Mouse (Mus musculus) hindbrain, postnatal 0 days (tissue): ENCODE data around the gene Mt1. TPM values are rescaled to one million over a fixed set of nuclear protein-coding genes. Genes with fewer than 3 reads are reported as not detected.

Experiments
- ATAC-seq: fragments of 200-750 bp; cut with Nextera tagmentation; 2 replicates; pipeline ENCODE4 v1.8.0; 2017; ENCODE audit warnings: mild to moderate bottlenecking, moderate TSS enrichment, moderate library complexity
- DNase-seq: peaks from one replicate; pipeline ENCODE4 v3.0.0-alpha.2; 2015; ENCODE audit warnings: low spot score
- H3K27ac ChIP-seq: fragments of 300-500 bp; sonication (generic); 2 replicates; pipeline ENCODE4 v1.5.1; 2014; ENCODE audit warnings: mild to moderate bottlenecking
- H3K27me3 ChIP-seq: fragments of 300-500 bp; sonication (generic); 2 replicates; pipeline ENCODE4 v1.6.1; 2014; ENCODE audit warnings: low read length, mixed read lengths; ENCODE audit not compliant: insufficient read depth
- H3K36me3 ChIP-seq: fragments of 300-500 bp; sonication (generic); 2 replicates; pipeline ENCODE4 v1.6.1; 2014; ENCODE audit warnings: low read length, mixed read lengths; ENCODE audit not compliant: insufficient read depth
- H3K4me1 ChIP-seq: fragments of 300-500 bp; sonication (generic); 2 replicates; pipeline ENCODE4 v1.6.1; 2014; ENCODE audit warnings: antibody characterized with exemption, low read length, mixed read lengths; ENCODE audit not compliant: insufficient read depth
- H3K4me2 ChIP-seq: fragments of 300-500 bp; sonication (generic); 2 replicates; pipeline ENCODE4 v1.6.1; 2014; ENCODE audit warnings: low read depth, mild to moderate bottlenecking, low read length, moderate library complexity, mixed read lengths
- H3K4me3 ChIP-seq: fragments of 300-500 bp; sonication (generic); 2 replicates; pipeline ENCODE4 v1.5.1; 2014; ENCODE audit warnings: low read length
- H3K9ac ChIP-seq: fragments of 300-500 bp; sonication (generic); replicated peaks from 2 replicates; pipeline ENCODE4 v1.6.1; 2014; ENCODE audit warnings: mild to moderate bottlenecking, low read length, moderate library complexity, mixed read lengths
- H3K9me3 ChIP-seq: fragments of 300-500 bp; sonication (generic); 2 replicates; pipeline ENCODE4 v1.6.1; 2016; ENCODE audit warnings: low read length, mixed read lengths
- CTCF ChIP-seq: IDR thresholded peaks from 2 replicates; pipeline ENCODE4 v1.5.1; 2016; ENCODE audit warnings: antibody characterized with exemption, control low read depth, low read depth
- WGBS: fragments of 180-500 bp; shearing (Covaris S2); extraction: QIAGEN DNeasy Blood & Tissue Kit; methylation state at CpG from one replicate; pipeline ENCODE4 v1.1.7; 2014; 5-methylcytosine and 5-hydroxymethylcytosine counted together
- polyA plus RNA-seq: library from polyadenylated mRNA; unstranded; fragments of >200 nt; fragmentation: Nextera tagmentation; extraction: Ambion mirVana; gene quantifications from 2 replicates; pipeline ENCODE4 v1.2.1, GENCODE M21; 2015
- total RNA-seq: library from RNA; depleted of rRNA; stranded (reverse); fragments of >200 nt; gene quantifications from 2 replicates; pipeline ENCODE4 v1.2.3, GENCODE M21; 2014

Gene Mt1
- total and polyA plus RNA-seq, 2 experiments from 2014 or later: 742 to 1,037 TPM

- no peak overlapping the region for H3K9ac ChIP-seq
- H3K4me2 ChIP-seq: no peak overlapping the region
- H3K9me3 ChIP-seq: no peaks in the 10 kb centered on the region
- H3K27ac ChIP-seq: no peak overlapping the region
- TF ChIP-seq CTCF: no peak
- ATAC-seq (no peak), DNase-seq (no peak)
- no peaks in the 10 kb centered on the region for H3K4me1 ChIP-seq
- H3K27me3 ChIP-seq: no peaks in the 10 kb centered on the region
- H3K36me3 ChIP-seq: no peaks in the 10 kb centered on the region
- no peak overlapping the region for H3K4me3 ChIP-seq
- WGBS: 68% methylated on average over 3 of the region's 3 CpGs
These were observed 25.2 kb downstream of the Mt1 start for GRCm38 (mm10) chr8:94204043-94204442.

DNA sequence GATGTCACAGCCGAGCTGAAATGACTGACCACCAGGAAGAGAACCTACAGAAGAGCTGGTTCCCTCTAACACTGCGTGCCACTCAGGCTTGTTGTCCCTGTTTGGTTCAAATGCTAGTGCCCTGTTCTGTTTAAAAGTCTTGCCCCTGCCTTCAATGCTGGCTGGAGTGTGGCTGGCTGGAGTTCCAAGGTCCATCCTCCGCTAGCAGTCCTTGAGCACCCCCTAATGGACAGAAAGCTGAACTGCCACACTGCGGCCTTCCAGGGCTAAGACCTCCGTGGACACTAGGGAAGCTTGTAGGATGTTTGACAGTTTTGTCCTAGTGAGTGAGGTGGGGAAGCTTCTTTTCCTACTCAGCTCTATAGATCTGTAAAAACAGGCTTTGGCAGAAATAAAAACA is 26.9 kb downstream of the Mt1 start:
- H3K4me1 ChIP-seq: no peaks in the 10 kb centered on the region

DNA sequence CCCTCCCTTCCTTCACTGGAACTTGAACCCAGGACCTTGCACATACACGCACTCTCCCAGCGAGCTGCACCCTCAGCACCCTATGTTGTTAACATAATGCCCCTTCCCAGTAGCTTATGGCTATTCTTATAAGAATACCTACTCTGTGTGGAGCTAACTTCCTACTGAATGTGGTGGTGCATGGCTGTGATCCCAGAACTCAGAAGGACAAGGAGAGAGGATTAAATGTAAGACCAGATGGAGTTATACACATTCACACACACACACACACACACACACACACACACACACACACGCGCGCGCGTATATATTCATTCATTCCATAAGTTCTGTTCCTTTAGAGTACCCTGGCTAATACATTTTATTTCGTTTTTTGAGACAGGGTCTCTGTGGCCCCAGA is 27.4 kb downstream of the Mt1 start:
- Histone ChIP-seq H3K9me3 (no peaks in the 10 kb centered on the region), H3K9ac (no peak overlapping the region), H3K4me2 (no peak overlapping the region), H3K27ac (no peak overlapping the region), H3K4me3 (no peak overlapping the region), H3K4me1 (no peaks in the 10 kb centered on the region), H3K36me3 (no peaks in the 10 kb centered on the region), H3K27me3 (no peaks in the 10 kb centered on the region)
- ATAC-seq: peak; percentile 13; the same call in 1 of the 2 replicates
- no peak for DNase-seq
- 81% methylated on average over 8 of the region's 8 CpGs for WGBS
- TF ChIP-seq CTCF: no peak

More for the DNA sequence above, 26.9 kb downstream of the Mt1 start:
- Histone ChIP-seq H3K36me3 (no peaks in the 10 kb centered on the region), H3K4me2 (no peak overlapping the region), H3K27ac (no peak overlapping the region), H3K27me3 (no peaks in the 10 kb centered on the region), H3K4me3 (no peak overlapping the region), H3K9ac (no peak overlapping the region), H3K9me3 (no peaks in the 10 kb centered on the region)
- DNase-seq: peak; percentile 85
- WGBS: 15% methylated on average over 5 of the region's 5 CpGs
- ATAC-seq: peak; percentile 88
- peak; percentile 96 for TF ChIP-seq CTCF

GRCm38 (mm10) chr8:94207491-94207890 is 28.6 kb downstream of the Mt1 start:
- Histone ChIP-seq H3K27me3 (no peaks in the 10 kb centered on the region), H3K27ac (no peak overlapping the region), H3K9me3 (no peaks in the 10 kb centered on the region), H3K4me2 (no peak overlapping the region), H3K4me3 (no peak overlapping the region), H3K4me1 (no peaks in the 10 kb centered on the region), H3K36me3 (no peaks in the 10 kb centered on the region), H3K9ac (no peak overlapping the region)
- no peak for TF ChIP-seq CTCF
- ATAC-seq (no peak), DNase-seq (no peak)
- WGBS: 66% methylated on average over 2 of the region's 2 CpGs

DNA sequence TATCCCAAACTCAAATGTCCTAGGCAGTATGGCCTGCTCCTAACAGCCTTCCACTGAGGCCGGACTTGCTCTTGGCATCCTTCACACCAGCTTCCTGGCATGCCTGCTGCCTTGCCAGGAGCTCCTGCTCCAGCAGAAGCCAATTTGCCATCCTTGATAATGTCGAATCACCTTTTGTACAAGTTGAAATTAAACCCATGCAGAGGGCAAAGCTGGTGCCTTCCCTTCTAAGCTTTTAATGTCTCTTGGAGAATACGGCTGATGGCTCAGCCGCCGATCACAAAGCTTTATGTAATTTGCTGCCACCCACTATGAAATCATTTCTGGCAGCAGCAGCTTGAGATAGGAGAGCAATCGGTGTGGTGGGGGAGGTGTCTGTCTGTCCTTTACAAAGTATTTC is 30.8 kb downstream of the Mt1 start:
- Histone ChIP-seq H3K4me1 (peaks cover 4% of the 10 kb centered on the region; the same call in 1 of the 2 replicates), H3K36me3 (no peaks in the 10 kb centered on the region), H3K4me2 (no peak overlapping the region), H3K27ac (no peak overlapping the region), H3K9me3 (no peaks in the 10 kb centered on the region), H3K27me3 (no peaks in the 10 kb centered on the region), H3K9ac (no peak overlapping the region), H3K4me3 (no peak overlapping the region)
- no peak for TF ChIP-seq CTCF
- 56% methylated on average over 6 of the region's 6 CpGs for WGBS
- ATAC-seq: no peak
- no peak for DNase-seq

DNA sequence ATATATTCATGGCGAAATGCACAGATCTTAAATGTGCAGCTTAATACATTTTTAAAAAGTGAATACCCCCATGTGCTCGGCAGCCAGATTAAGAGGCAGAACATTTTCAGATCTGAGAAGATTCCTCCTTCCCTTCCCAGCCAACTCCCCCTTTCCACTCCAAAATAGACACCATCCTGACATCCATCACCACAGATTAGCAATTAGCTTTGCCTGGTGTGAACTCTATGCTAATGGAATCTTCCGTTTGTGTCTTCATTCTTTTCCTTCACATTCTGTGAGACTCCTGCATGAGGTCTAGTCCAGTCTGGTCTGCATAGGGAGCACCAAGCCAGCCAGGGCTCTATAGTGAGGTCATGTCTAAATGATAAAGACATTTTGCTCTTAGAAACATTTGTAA is 31.3 kb downstream of the Mt1 start:
- WGBS: 55% methylated on average over 3 of the region's 3 CpGs
- peaks cover 6% of the 10 kb centered on the region for H3K4me1 ChIP-seq
- no peaks in the 10 kb centered on the region for H3K36me3 ChIP-seq
- no peaks in the 10 kb centered on the region for H3K9me3 ChIP-seq
- H3K27me3 ChIP-seq: no peaks in the 10 kb centered on the region
- TF ChIP-seq CTCF: no peak
- no peak overlapping the region for H3K27ac ChIP-seq
- DNase-seq: no peak
- H3K4me2 ChIP-seq: no peak overlapping the region
- ATAC-seq: no peak
- H3K4me3 ChIP-seq: no peak overlapping the region
- no peak overlapping the region for H3K9ac ChIP-seq

GRCm38 (mm10) chr8:94213819-94214218 is 34.9 kb downstream of the Mt1 start:
- H3K27ac ChIP-seq: 0 out of 2 replicates have a peak overlapping the region, but pooled peaks have one; percentile 36
- no peaks in the 10 kb centered on the region for H3K9me3 ChIP-seq
- TF ChIP-seq CTCF: no peak
- ATAC-seq (no peak), DNase-seq (peak; percentile 15)
- H3K36me3 ChIP-seq: no peaks in the 10 kb centered on the region
- H3K9ac ChIP-seq: peak overlapping the region; percentile 71; the same call in 1 of the 2 replicates
- 64% methylated on average over 6 of the region's 6 CpGs for WGBS
- peak overlapping the region; percentile 92 for H3K4me2 ChIP-seq
- H3K4me3 ChIP-seq: peak overlapping the region; percentile 78
- H3K27me3 ChIP-seq: no peaks in the 10 kb centered on the region
- H3K4me1 ChIP-seq: peaks cover 13% of the 10 kb centered on the region
